Mouse (Mus musculus): ENCODE results near the gene Cds2. TPM values are rescaled to one million over a fixed set of nuclear protein-coding genes. Genes with fewer than 3 reads are reported as not detected.

Gene Cds2
- polyA plus RNA-seq, 1 experiment from 2014 or later, result 44.7 TPM

GRCm38 (mm10) chr2:132343846-132344245, 80.9 kb downstream of the Cds2 start:
- no peaks in the 10 kb centered on the region for H3K36me3 ChIP-seq (ENCODE audit: control insufficient read depth, insufficient read depth, low read length)
- H3K27me3 ChIP-seq (ENCODE audit: control insufficient read depth, insufficient read depth, low read length), result no peaks in the 10 kb centered on the region
- WGBS, result 90% methylated on average over 11 of the region's 11 CpGs
- ATAC-seq (ENCODE audit: low FRiP score, low TSS enrichment) (no peak), DNase-seq (no peak)
- H3K9ac ChIP-seq (replicated peaks; ENCODE audit: low read length), result no peak overlapping the region
- no peaks in the 10 kb centered on the region for H3K4me1 ChIP-seq (ENCODE audit: control insufficient read depth, insufficient read depth, low read length)
- no peak overlapping the region for H3K4me2 ChIP-seq (ENCODE audit: low read length)
- H3K4me3 ChIP-seq (replicated peaks; ENCODE audit: low read depth, low read length), result no peak overlapping the region
- H3K9me3 ChIP-seq (ENCODE audit: control insufficient read depth, low read length), result no peaks in the 10 kb centered on the region
- H3K27ac ChIP-seq (replicated peaks; ENCODE audit: low read depth, low read length), result no peak overlapping the region

Other genes with a start within 250 kb of the Cds2 start
- 19.9 and 32.6 TPM in 2 replicates for gene Rassf2, start 232.9 kb upstream of the Cds2 start, polyA plus RNA-seq (2014; fragmentation: Nextera tagmentation; extraction: Ambion mirVana)
- 29.1 and 33.7 TPM in 2 replicates for gene Slc23a2, start 118.0 kb upstream of the Cds2 start, polyA plus RNA-seq (2014; fragmentation: Nextera tagmentation; extraction: Ambion mirVana)
- 43.8 and 51.3 TPM in 2 replicates for gene Tmem230, start 15.3 kb upstream of the Cds2 start, polyA plus RNA-seq (2014; fragmentation: Nextera tagmentation; extraction: Ambion mirVana)
- gene Pcna, start 9.8 kb upstream of the Cds2 start, polyA plus RNA-seq (2014; fragmentation: Nextera tagmentation; extraction: Ambion mirVana), result 116 and 129 TPM in 2 replicates
- 2.9 and 5.2 TPM in 2 replicates for gene Prokr2, start 122.3 kb downstream of the Cds2 start, polyA plus RNA-seq (2014; fragmentation: Nextera tagmentation; extraction: Ambion mirVana)

All from midbrain, embryonic 14.5 days (tissue).